Mouse (Mus musculus): ENCODE measurements around the gene Zfp746.
A peak's percentile ranks its signal among the peaks of the same experiment; 100 is the strongest.

The Zfp746 gene

GRCm38 (mm10) chr6:48086471-48086878 is at the start of gene Zfp746:
Gene Zfp746 (minus strand): TSS chr6:48086593.
- peak; percentile 97 for DNase-seq (ENCODE audit: low read depth, low spot score)

GRCm38 (mm10) chr6:48121092-48121491 is 34.7 kb upstream of the Zfp746 start:
- DNase-seq (ENCODE audit: low read depth, low spot score), result peak; percentile 58

- DNase-seq (ENCODE audit: low read depth, low spot score), result no peak
These were observed 29.6 kb upstream of the Zfp746 start for GRCm38 (mm10) chr6:48116036-48116435.

- DNase-seq (ENCODE audit: low read depth, low spot score), result peak; percentile 47
These were observed 743 bp upstream of the Zfp746 start for GRCm38 (mm10) chr6:48086957-48087715.

GRCm38 (mm10) chr6:48085521-48086404 is 630 bp downstream of the Zfp746 start:
- peak; percentile 79 for DNase-seq (ENCODE audit: low read depth, low spot score)

GRCm38 (mm10) chr6:48083733-48084191 is 2.6 kb downstream of the Zfp746 start:
- peak; percentile 59 for DNase-seq (ENCODE audit: low read depth, low spot score)

GRCm38 (mm10) chr6:48081952-48082351 is 4.4 kb downstream of the Zfp746 start:
- no peak for DNase-seq (ENCODE audit: low read depth, low spot score)

- DNase-seq (ENCODE audit: low read depth, low spot score), result no peak
These were observed 5.4 kb downstream of the Zfp746 start for GRCm38 (mm10) chr6:48081021-48081420.

- peak; percentile 26 for DNase-seq (ENCODE audit: low read depth, low spot score)
These were observed 13.1 kb downstream of the Zfp746 start for GRCm38 (mm10) chr6:48073316-48073715.

- no peak for DNase-seq (ENCODE audit: low read depth, low spot score)
These were observed 18.9 kb downstream of the Zfp746 start for GRCm38 (mm10) chr6:48067492-48067891.

GRCm38 (mm10) chr6:48065587-48066075 is 20.8 kb downstream of the Zfp746 start:
- DNase-seq (ENCODE audit: low read depth, low spot score), result no peak

- DNase-seq (ENCODE audit: low read depth, low spot score), result no peak
These were observed 21.9 kb downstream of the Zfp746 start for GRCm38 (mm10) chr6:48064451-48064850.

GRCm38 (mm10) chr6:48063940-48064339 is 22.5 kb downstream of the Zfp746 start:
- DNase-seq (ENCODE audit: low read depth, low spot score), result no peak

GRCm38 (mm10) chr6:48060895-48061294 is 25.5 kb downstream of the Zfp746 start:
- no peak for DNase-seq (ENCODE audit: low read depth, low spot score)

- no peak for DNase-seq (ENCODE audit: low read depth, low spot score)
These were observed 26.0 kb downstream of the Zfp746 start for GRCm38 (mm10) chr6:48060421-48060820.

GRCm38 (mm10) chr6:48052136-48052535 is 34.3 kb downstream of the Zfp746 start:
- DNase-seq (ENCODE audit: low read depth, low spot score), result no peak

GRCm38 (mm10) chr6:48051666-48052065 is 34.7 kb downstream of the Zfp746 start:
- DNase-seq (ENCODE audit: low read depth, low spot score), result no peak

GRCm38 (mm10) chr6:48049273-48050065 is 36.9 kb downstream of the Zfp746 start:
- peak; percentile 10 for DNase-seq (ENCODE audit: low read depth, low spot score)

GRCm38 (mm10) chr6:48048426-48049272 is 37.7 kb downstream of the Zfp746 start, which contains the start of gene Zfp777:
Gene Zfp777 (minus strand): TSS chr6:48048911.
- peak; percentile 93 for DNase-seq (ENCODE audit: low read depth, low spot score)

All from CD4-positive, CD25-positive, alpha-beta regulatory T cell, adult 2 months (primary cell).